Mouse (Mus musculus): ENCODE measurements around the gene L3mbtl4. TPM values are rescaled to one million over a fixed set of nuclear protein-coding genes. Genes with fewer than 3 reads are reported as not detected.

L3mbtl4 gene
- polyA plus RNA-seq, 1 experiment from 2014 or later = 0.18 TPM

- Histone ChIP-seq H3K4me1 (replicated peaks; ENCODE audit: control insufficient read depth, insufficient read depth, low read length) (no peaks in the 10 kb centered on the region), H3K27ac (ENCODE audit: low read depth, low read length) (no peak overlapping the region), H3K4me2 (replicated peaks; ENCODE audit: low read depth) (no peak overlapping the region), H3K27me3 (replicated peaks; ENCODE audit: control insufficient read depth, insufficient read depth, low read length) (no peaks in the 10 kb centered on the region), H3K9ac (ENCODE audit: low read depth, low read length) (no peak overlapping the region), H3K4me3 (ENCODE audit: low read depth, low read length) (no peak overlapping the region), H3K36me3 (ENCODE audit: control insufficient read depth, insufficient read depth) (no peaks in the 10 kb centered on the region), H3K9me3 (ENCODE audit: control insufficient read depth) (no peaks in the 10 kb centered on the region)
- ATAC-seq = no peak
- TF ChIP-seq CTCF (IDR thresholded peaks at IDR 0.05; ENCODE audit: low read depth) = no peak
- WGBS = 71% methylated on average over 4 of the region's 4 CpGs
These were observed 329.1 kb downstream of the L3mbtl4 start for GRCm38 (mm10) chr17:68602744-68603143.

- H3K4me1 ChIP-seq (replicated peaks; ENCODE audit: control insufficient read depth, insufficient read depth, low read length) = no peaks in the 10 kb centered on the region
- H3K27ac ChIP-seq (ENCODE audit: low read depth, low read length) = no peak overlapping the region
- WGBS = 49% methylated on average over 6 of the region's 6 CpGs
- no peaks in the 10 kb centered on the region for H3K9me3 ChIP-seq (ENCODE audit: control insufficient read depth)
- ATAC-seq = no peak
- H3K27me3 ChIP-seq (replicated peaks; ENCODE audit: control insufficient read depth, insufficient read depth, low read length) = no peaks in the 10 kb centered on the region
- no peak overlapping the region for H3K9ac ChIP-seq (ENCODE audit: low read depth, low read length)
- H3K4me3 ChIP-seq (ENCODE audit: low read depth, low read length) = no peak overlapping the region
- no peaks in the 10 kb centered on the region for H3K36me3 ChIP-seq (ENCODE audit: control insufficient read depth, insufficient read depth)
- TF ChIP-seq CTCF (IDR thresholded peaks at IDR 0.05; ENCODE audit: low read depth) = no peak
- no peak overlapping the region for H3K4me2 ChIP-seq (replicated peaks; ENCODE audit: low read depth)
These were observed 334.1 kb downstream of the L3mbtl4 start for GRCm38 (mm10) chr17:68607691-68608090.

- WGBS = 82% methylated on average over 6 of the region's 6 CpGs
- H3K27me3 ChIP-seq (replicated peaks; ENCODE audit: control insufficient read depth, insufficient read depth, low read length) = no peaks in the 10 kb centered on the region
- TF ChIP-seq CTCF (IDR thresholded peaks at IDR 0.05; ENCODE audit: low read depth) = no peak
These were observed 337.6 kb downstream of the L3mbtl4 start for GRCm38 (mm10) chr17:68611247-68611646.

GRCm38 (mm10) chr17:68625281-68625680, 351.7 kb downstream of the L3mbtl4 start:
- Histone ChIP-seq H3K4me1 (replicated peaks; ENCODE audit: control insufficient read depth, insufficient read depth, low read length) (no peaks in the 10 kb centered on the region), H3K36me3 (ENCODE audit: control insufficient read depth, insufficient read depth) (no peaks in the 10 kb centered on the region), H3K27me3 (replicated peaks; ENCODE audit: control insufficient read depth, insufficient read depth, low read length) (no peaks in the 10 kb centered on the region), H3K4me2 (replicated peaks; ENCODE audit: low read depth) (no peak overlapping the region), H3K9me3 (ENCODE audit: control insufficient read depth) (no peaks in the 10 kb centered on the region), H3K9ac (ENCODE audit: low read depth, low read length) (no peak overlapping the region), H3K27ac (ENCODE audit: low read depth, low read length) (no peak overlapping the region), H3K4me3 (ENCODE audit: low read depth, low read length) (no peak overlapping the region)
- no peak for TF ChIP-seq CTCF (IDR thresholded peaks at IDR 0.05; ENCODE audit: low read depth)
- WGBS = 80% methylated on average over 4 of the region's 4 CpGs
- ATAC-seq = no peak

More at GRCm38 (mm10) chr17:68611247-68611646, 337.6 kb downstream of the L3mbtl4 start:
- no peak for ATAC-seq
- H3K9ac ChIP-seq (ENCODE audit: low read depth, low read length) = no peak overlapping the region
- H3K4me2 ChIP-seq (replicated peaks; ENCODE audit: low read depth) = no peak overlapping the region
- no peaks in the 10 kb centered on the region for H3K4me1 ChIP-seq (replicated peaks; ENCODE audit: control insufficient read depth, insufficient read depth, low read length)
- no peaks in the 10 kb centered on the region for H3K9me3 ChIP-seq (ENCODE audit: control insufficient read depth)
- no peak overlapping the region for H3K27ac ChIP-seq (ENCODE audit: low read depth, low read length)
- H3K4me3 ChIP-seq (ENCODE audit: low read depth, low read length) = no peak overlapping the region
- H3K36me3 ChIP-seq (ENCODE audit: control insufficient read depth, insufficient read depth) = no peaks in the 10 kb centered on the region

- WGBS = 76% methylated on average over 7 of the region's 7 CpGs
- H3K4me1 ChIP-seq (replicated peaks; ENCODE audit: control insufficient read depth, insufficient read depth, low read length) = no peaks in the 10 kb centered on the region
- ATAC-seq = no peak
- no peaks in the 10 kb centered on the region for H3K9me3 ChIP-seq (ENCODE audit: control insufficient read depth)
- H3K27me3 ChIP-seq (replicated peaks; ENCODE audit: control insufficient read depth, insufficient read depth, low read length) = no peaks in the 10 kb centered on the region
- no peak overlapping the region for H3K9ac ChIP-seq (ENCODE audit: low read depth, low read length)
- no peaks in the 10 kb centered on the region for H3K36me3 ChIP-seq (ENCODE audit: control insufficient read depth, insufficient read depth)
- H3K4me2 ChIP-seq (replicated peaks; ENCODE audit: low read depth) = no peak overlapping the region
- H3K4me3 ChIP-seq (ENCODE audit: low read depth, low read length) = no peak overlapping the region
- TF ChIP-seq CTCF (IDR thresholded peaks at IDR 0.05; ENCODE audit: low read depth) = no peak
- H3K27ac ChIP-seq (ENCODE audit: low read depth, low read length) = no peak overlapping the region
These were observed 356.2 kb downstream of the L3mbtl4 start for GRCm38 (mm10) chr17:68629631-68630426.

- 89% methylated on average over 8 of the region's 8 CpGs for WGBS
- H3K36me3 ChIP-seq (ENCODE audit: control insufficient read depth, insufficient read depth) = no peaks in the 10 kb centered on the region
- no peak overlapping the region for H3K4me2 ChIP-seq (replicated peaks; ENCODE audit: low read depth)
- TF ChIP-seq CTCF (IDR thresholded peaks at IDR 0.05; ENCODE audit: low read depth) = no peak
- no peak overlapping the region for H3K4me3 ChIP-seq (ENCODE audit: low read depth, low read length)
- no peaks in the 10 kb centered on the region for H3K27me3 ChIP-seq (replicated peaks; ENCODE audit: control insufficient read depth, insufficient read depth, low read length)
- no peak overlapping the region for H3K9ac ChIP-seq (ENCODE audit: low read depth, low read length)
- H3K9me3 ChIP-seq (ENCODE audit: control insufficient read depth) = no peaks in the 10 kb centered on the region
- H3K4me1 ChIP-seq (replicated peaks; ENCODE audit: control insufficient read depth, insufficient read depth, low read length) = no peaks in the 10 kb centered on the region
- H3K27ac ChIP-seq (ENCODE audit: low read depth, low read length) = no peak overlapping the region
- ATAC-seq = no peak
These were observed 357.8 kb downstream of the L3mbtl4 start for GRCm38 (mm10) chr17:68631396-68631795.
